Mouse (Mus musculus) MEL (cell line): ENCODE measurements around the gene Tle4.
"Not testable (repeated sequence)": the region's sequence is repeated elsewhere in the genome, so short reads cannot be mapped to it uniquely, and the experiment has no call there.

Experiments
- CTCF ChIP-seq, 3 experiments: IDR thresholded peaks in 2 of 3; conservative IDR thresholded peaks in 1 of 3; 2 replicates each; pipeline ENCODE4 v1.5.1; 2011 to 2012; ENCODE audit warnings: low read length in 3 of 3, low read depth in 2 of 3, mild to moderate bottlenecking in 2 of 3, improper control_type of control experiment in 1 of 3, inconsistent platforms in 1 of 3, mixed read lengths in 1 of 3, moderate library complexity in 1 of 3; ENCODE audit not compliant: control insufficient read depth in 1 of 3, insufficient read depth in 1 of 3, poor library complexity in 1 of 3, severe bottlenecking in 1 of 3
- GATA1 ChIP-seq: IDR thresholded peaks from 2 replicates; pipeline ENCODE4 v1.6.1; 2011; ENCODE audit warnings: low read depth, low read length, improper control_type of control experiment
- MYC ChIP-seq: IDR thresholded peaks from 2 replicates; pipeline ENCODE4 v1.6.1; 2011; ENCODE audit warnings: low read depth, mild to moderate bottlenecking, low read length, improper control_type of control experiment, moderate library complexity
- POLR2A ChIP-seq, 2 experiments: IDR thresholded peaks; 2 replicates each; pipeline ENCODE4 v1.6.1; 2011 to 2012; ENCODE audit warnings: low read length in 2 of 2, mild to moderate bottlenecking in 2 of 2, control low read depth in 1 of 2, improper control_type of control experiment in 1 of 2, low read depth in 1 of 2, moderate library complexity in 1 of 2; ENCODE audit not compliant: control insufficient read depth in 1 of 2, insufficient read depth in 1 of 2, poor library complexity in 1 of 2
- SMC3 ChIP-seq: IDR thresholded peaks from 2 replicates; pipeline ENCODE4 v1.6.1; 2011; ENCODE audit warnings: low read depth, low read length, improper control_type of control experiment
- TCF12 ChIP-seq: IDR thresholded peaks from 2 replicates; pipeline ENCODE4 v1.6.1; 2014; ENCODE audit warnings: low read depth, mild to moderate bottlenecking, inconsistent platforms, low read length, improper control_type of control experiment, moderate library complexity
- ZKSCAN1 ChIP-seq: IDR thresholded peaks from 2 replicates; pipeline ENCODE4 v1.6.1; 2012; ENCODE audit warnings: low read depth, mild to moderate bottlenecking, inconsistent platforms, low read length, improper control_type of control experiment, moderate library complexity

DNA sequence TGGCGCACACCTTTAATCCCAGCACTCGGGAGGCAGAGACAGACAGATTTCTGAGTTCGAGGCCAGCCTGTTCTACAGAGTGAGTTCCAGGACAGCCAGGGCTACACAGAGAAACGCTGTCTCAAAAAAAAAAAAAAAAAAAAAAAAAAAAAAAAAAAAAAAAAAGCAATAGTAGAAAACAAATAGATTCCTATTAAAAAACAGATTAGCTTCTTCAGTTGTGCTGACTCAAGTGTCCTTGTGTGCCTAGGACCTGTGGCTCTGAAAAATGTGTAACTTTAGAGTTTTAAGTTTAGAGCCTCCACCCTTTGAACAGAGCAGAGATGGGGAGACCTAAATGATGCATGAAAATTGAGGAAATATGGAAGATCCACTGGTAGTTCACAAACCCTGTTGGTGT lies 45.2 kb upstream of the Tle4 start:
- not testable (repeated sequence) for TF ChIP-seq ZKSCAN1; CTCF (IDR thresholded peaks at IDR 0.05 in 2 of 3, conservative IDR thresholded peaks at IDR 0.05 in 1 of 3; ENCODE audit: control insufficient read depth in 1 of 3, insufficient read depth in 1 of 3, low read depth in 2 of 3, low read length in 3 of 3, poor library complexity in 1 of 3, severe bottlenecking in 1 of 3); TCF12; MYC; GATA1; SMC3; POLR2A (IDR thresholded peaks at IDR 0.05; ENCODE audit: control insufficient read depth in 1 of 2, insufficient read depth in 1 of 2, low read depth in 1 of 2, low read length in 2 of 2, poor library complexity in 1 of 2)
